Mouse (Mus musculus) ES-E14 (cell line): ENCODE measurements at regions not wholly inside any gene's neighbourhood (a gene's known extent, or its start where the extent isn't known, plus 50 kb on each side); places are given as distances from the start of the nearest gene placed in this dataset.

Experiments used
- DNase-seq: peaks from one replicate; pipeline ENCODE4 v3.0.0-alpha.2; 2013; ENCODE audit warnings: low read depth, low spot score
- H3K27ac ChIP-seq: 2 replicates; pipeline ENCODE4 v1.5.1; 2012; ENCODE audit warnings: low read depth, mild to moderate bottlenecking, low read length, moderate library complexity, mixed read lengths; ENCODE audit not compliant: poor library complexity, insufficient read depth, severe bottlenecking
- H3K36me3 ChIP-seq: 2 replicates; pipeline ENCODE4 v1.6.1; 2012; ENCODE audit warnings: mild to moderate bottlenecking, low read length, moderate library complexity, mixed read lengths; ENCODE audit not compliant: control insufficient read depth, poor library complexity, insufficient read depth, severe bottlenecking
- H3K4me1 ChIP-seq, 2 experiments: fragments of 150-350 bp in 1 of 2; sonication (generic) in 1 of 2; 2 replicates each; pipeline ENCODE4 v1.6.1; 2012; ENCODE audit warnings: low read length in 2 of 2, mild to moderate bottlenecking in 1 of 2, mixed read lengths in 1 of 2; ENCODE audit not compliant: control insufficient read depth in 2 of 2, insufficient read depth in 2 of 2, poor library complexity in 1 of 2
- H3K4me3 ChIP-seq, 2 experiments: fragments of 150-350 bp in 1 of 2; sonication (generic) in 1 of 2; 2 replicates each; pipeline ENCODE4 v1.5.1; 2012; ENCODE audit warnings: low read length in 2 of 2, low read depth in 1 of 2, mild to moderate bottlenecking in 1 of 2, mixed read lengths in 1 of 2; ENCODE audit not compliant: insufficient read depth in 1 of 2, poor library complexity in 1 of 2, severe bottlenecking in 1 of 2
- H3K9ac ChIP-seq: 2 replicates; pipeline ENCODE4 v1.6.1; 2012; ENCODE audit warnings: low read depth, mild to moderate bottlenecking, low read length, mixed read lengths; ENCODE audit not compliant: poor library complexity, insufficient read depth, severe bottlenecking
- H3K9me3 ChIP-seq: fragments of 150-350 bp; sonication (generic); 2 replicates; pipeline ENCODE4 v1.6.1; 2012; ENCODE audit warnings: low read depth, mild to moderate bottlenecking, low read length; ENCODE audit not compliant: control insufficient read depth, insufficient read depth
- CHD2 ChIP-seq: IDR thresholded peaks from 2 replicates; pipeline ENCODE4 v1.6.1; 2014; ENCODE audit warnings: mild to moderate bottlenecking, low read depth, low read length, inconsistent platforms
- HCFC1 ChIP-seq: IDR thresholded peaks from 2 replicates; pipeline ENCODE4 v1.6.1; 2012; ENCODE audit warnings: low read length, inconsistent platforms, borderline replicate concordance; ENCODE audit not compliant: insufficient read depth
- MAFK ChIP-seq: IDR thresholded peaks from 2 replicates; pipeline ENCODE4 v1.6.1; 2014; ENCODE audit warnings: mild to moderate bottlenecking, low read depth, low read length, inconsistent platforms; ENCODE audit not compliant: insufficient read depth
- ZC3H11A ChIP-seq: IDR thresholded peaks from 2 replicates; pipeline ENCODE4 v1.6.1; 2012; ENCODE audit warnings: low read depth, mild to moderate bottlenecking, inconsistent platforms, low read length, borderline replicate concordance
- ZNF384 ChIP-seq: IDR thresholded peaks from 2 replicates; pipeline ENCODE4 v1.6.1; 2012; ENCODE audit warnings: low read depth, low read length, inconsistent platforms
- in situ Hi-C, 2 experiments: fragments of 600-800 bp; cut with MboI; formaldehyde crosslinking; loops; one replicate each; pipeline ENCODE4 v1.15.1; 2025; ENCODE audit warnings: low sequenced_read_pairs in 2 of 2, inconsistent platforms in 1 of 2; ENCODE audit not compliant: unreplicated experiment in 2 of 2

DNA sequence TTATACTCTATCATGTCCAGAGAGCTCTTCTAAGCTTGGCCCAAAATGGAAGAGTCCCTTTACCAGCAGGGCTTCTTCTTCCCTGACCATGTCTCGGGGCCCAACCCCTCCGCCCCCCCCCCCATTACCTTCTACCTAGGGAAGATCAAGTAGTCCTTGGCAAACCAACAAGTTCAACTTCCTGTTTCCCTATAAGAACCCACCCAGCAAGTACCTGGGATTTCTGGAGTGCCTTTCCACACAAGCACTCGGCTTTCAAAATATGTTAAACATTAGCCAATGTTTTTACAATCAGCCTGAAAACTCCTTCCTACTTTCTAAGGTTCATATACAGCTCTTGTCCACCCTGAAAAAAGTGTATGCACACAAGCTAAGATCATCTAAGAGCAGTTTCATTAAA is 198.2 kb downstream of the Pax3 start:
- in situ Hi-C loops = no loop called here

DNA sequence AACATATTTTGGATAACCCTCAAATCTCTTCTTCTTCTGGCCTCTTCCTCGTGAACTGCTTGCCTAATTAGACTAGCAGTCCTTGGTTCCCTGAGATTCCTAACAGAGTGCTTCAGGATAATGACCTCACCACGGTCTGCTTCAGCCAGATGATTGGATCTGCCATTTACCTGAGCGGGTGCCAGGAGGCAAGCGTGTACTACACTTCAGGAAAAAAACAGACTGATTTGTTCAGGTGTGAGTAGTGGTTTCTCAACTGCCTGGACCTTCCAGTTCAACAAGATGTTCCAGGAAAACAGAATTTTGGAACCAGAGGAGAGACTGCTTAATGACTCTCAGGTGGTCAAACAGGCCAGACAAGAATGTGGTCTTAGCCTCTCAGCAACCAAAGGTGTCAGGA is 215.4 kb downstream of the Pax3 start:
- DNase-seq = no peak
- in situ Hi-C loops = no loop called here
- Histone ChIP-seq H3K36me3 (no peaks in the 10 kb centered on the region), H3K4me1 (no peaks in the 10 kb centered on the region), H3K27ac (no peak overlapping the region), H3K9me3 (no peaks in the 10 kb centered on the region), H3K4me3 (no peak overlapping the region), H3K9ac (no peak overlapping the region)
- no peak for TF ChIP-seq ZC3H11A
- TF ChIP-seq HCFC1 = no peak

More for the DNA sequence above, 198.2 kb downstream of the Pax3 start:
- no peak for DNase-seq
- Histone ChIP-seq H3K27ac (no peak overlapping the region), H3K4me1 (no peaks in the 10 kb centered on the region), H3K9ac (no peak overlapping the region), H3K9me3 (no peaks in the 10 kb centered on the region), H3K36me3 (no peaks in the 10 kb centered on the region), H3K4me3 (no peak overlapping the region)
- TF ChIP-seq ZNF384 (no peak), MAFK (no peak), ZC3H11A (no peak), HCFC1 (no peak), CHD2 (no peak)

DNA sequence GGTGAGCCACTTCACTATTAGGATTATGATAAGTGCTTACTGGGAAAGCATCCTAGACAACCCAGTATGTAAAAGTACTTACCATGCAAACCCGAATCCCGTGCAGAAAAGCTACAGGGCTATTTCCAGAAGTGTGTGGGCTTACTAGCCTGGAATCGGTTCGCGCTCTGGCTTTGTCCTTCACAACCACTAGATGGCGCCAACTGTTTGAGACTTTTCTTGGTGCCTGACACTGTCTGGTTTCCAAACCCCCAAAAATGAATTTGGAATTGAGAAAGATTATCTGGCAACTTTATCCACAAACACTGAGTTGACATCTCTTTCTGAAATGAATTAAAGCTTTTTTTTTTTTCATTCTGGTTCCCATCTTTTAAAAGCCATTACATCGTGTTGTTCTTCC is 218.2 kb downstream of the Pax3 start:
- in situ Hi-C loops = no loop called here
- TF ChIP-seq MAFK (no peak), ZC3H11A (peak; percentile 52; the same call in 1 of the 2 replicates)
- no peaks in the 10 kb centered on the region for H3K4me1 ChIP-seq
- no peaks in the 10 kb centered on the region for H3K36me3 ChIP-seq
- H3K4me3 ChIP-seq = no peak overlapping the region
- H3K27ac ChIP-seq = no peak overlapping the region
- DNase-seq = peak; percentile 43
- no peaks in the 10 kb centered on the region for H3K9me3 ChIP-seq
- H3K9ac ChIP-seq = no peak overlapping the region

DNA sequence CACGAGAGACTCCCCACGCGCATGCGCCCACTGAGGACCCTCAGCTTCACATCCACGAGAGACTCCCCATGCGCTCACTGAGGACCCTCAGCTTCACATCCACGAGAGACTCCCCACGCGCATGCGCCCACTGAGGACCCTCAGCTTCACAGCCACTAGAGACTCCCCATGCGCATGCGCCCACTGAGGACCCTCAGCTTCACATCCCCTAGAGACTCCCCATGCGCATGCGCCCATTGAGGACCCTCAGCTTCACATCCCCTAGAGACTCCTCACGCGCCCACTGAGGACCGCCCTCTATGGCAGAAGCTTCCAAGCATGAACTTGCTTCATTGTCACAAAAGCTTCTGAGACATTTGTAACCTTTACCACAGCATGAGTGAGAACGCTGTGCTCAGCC is 221.0 kb downstream of the Pax3 start:
- no peak overlapping the region for H3K9ac ChIP-seq
- TF ChIP-seq ZNF384 = no peak
- TF ChIP-seq MAFK = no peak
- TF ChIP-seq ZC3H11A = no peak
- no peak for TF ChIP-seq CHD2
- no peak for TF ChIP-seq HCFC1
- no peaks in the 10 kb centered on the region for H3K9me3 ChIP-seq
- 0 out of 4 replicates have a peak, but pooled peaks cover 0 to 2% of the 10 kb centered on the region in 2 experiments for H3K4me1 ChIP-seq
- DNase-seq = no peak
- H3K4me3 ChIP-seq = no peak overlapping the region
- no peak overlapping the region for H3K27ac ChIP-seq
- in situ Hi-C loops = no loop called here
- H3K36me3 ChIP-seq = no peaks in the 10 kb centered on the region

DNA sequence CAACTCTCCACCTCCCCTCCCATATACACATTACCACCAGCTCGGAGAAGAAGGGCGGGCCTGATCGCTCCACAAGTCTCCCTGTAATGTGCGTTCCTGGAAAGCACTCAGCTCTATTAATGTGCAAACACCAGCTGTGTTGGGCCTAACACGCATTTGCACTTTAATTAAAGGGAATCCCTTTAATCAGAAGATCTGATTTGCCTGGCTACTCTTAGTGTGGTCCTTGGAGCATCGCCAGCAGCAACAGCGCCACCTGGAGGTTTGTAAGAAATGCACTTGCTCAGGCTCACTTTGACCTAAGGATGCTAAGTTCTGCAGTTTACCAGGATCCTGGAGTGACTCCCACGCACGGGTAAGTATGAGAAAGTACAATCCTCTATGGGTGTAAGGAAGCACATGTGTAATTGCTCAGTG is 224.6 kb downstream of the Pax3 start:
- in situ Hi-C loops = no loop called here
- no peak for TF ChIP-seq CHD2
- TF ChIP-seq ZNF384 = no peak
- no peak for TF ChIP-seq ZC3H11A
- DNase-seq = peak; percentile 71
- Histone ChIP-seq H3K27ac (no peak overlapping the region), H3K36me3 (no peaks in the 10 kb centered on the region), H3K4me3 (no peak overlapping the region), H3K9ac (no peak overlapping the region), H3K4me1 (0 out of 4 replicates have a peak, but pooled peaks cover 0 to 2% of the 10 kb centered on the region in 2 experiments), H3K9me3 (no peaks in the 10 kb centered on the region)
